Mouse (Mus musculus) left cerebral cortex, adult 11 months (tissue): ENCODE data around the gene Gtpbp1.

Experiments used
- DNase-seq: peaks from one replicate; pipeline ENCODE4 v3.0.0; 2022; ENCODE audit warnings: low spot score

The Gtpbp1 gene

GRCm38 (mm10) chr15:79685141-79685641 lies 5.5 kb upstream of the Gtpbp1 start:
- no peak for DNase-seq

GRCm38 (mm10) chr15:79686046-79686869 lies 4.4 kb upstream of the Gtpbp1 start:
- no peak for DNase-seq

DNA sequence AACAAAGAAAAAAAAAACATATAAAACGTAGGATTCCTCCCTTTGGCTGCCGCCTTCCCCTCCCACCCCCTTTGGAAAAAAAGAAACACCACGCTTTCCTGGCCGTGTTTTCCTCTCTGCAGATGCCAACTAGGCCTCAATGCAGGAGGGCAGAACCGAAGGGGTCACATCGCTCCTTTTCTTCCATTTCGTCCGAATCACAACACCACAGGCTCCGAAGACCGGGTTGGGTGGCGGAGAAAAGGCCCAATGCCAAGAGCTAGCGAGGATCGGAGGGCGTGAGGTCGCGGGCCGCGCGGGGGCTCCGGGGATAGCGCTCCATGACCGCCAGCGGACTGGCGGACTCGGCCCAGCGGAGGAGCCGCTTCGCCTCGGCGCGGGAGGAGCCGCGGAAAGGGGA lies 3.5 kb upstream of the Gtpbp1 start:
- DNase-seq, result no peak

DNA sequence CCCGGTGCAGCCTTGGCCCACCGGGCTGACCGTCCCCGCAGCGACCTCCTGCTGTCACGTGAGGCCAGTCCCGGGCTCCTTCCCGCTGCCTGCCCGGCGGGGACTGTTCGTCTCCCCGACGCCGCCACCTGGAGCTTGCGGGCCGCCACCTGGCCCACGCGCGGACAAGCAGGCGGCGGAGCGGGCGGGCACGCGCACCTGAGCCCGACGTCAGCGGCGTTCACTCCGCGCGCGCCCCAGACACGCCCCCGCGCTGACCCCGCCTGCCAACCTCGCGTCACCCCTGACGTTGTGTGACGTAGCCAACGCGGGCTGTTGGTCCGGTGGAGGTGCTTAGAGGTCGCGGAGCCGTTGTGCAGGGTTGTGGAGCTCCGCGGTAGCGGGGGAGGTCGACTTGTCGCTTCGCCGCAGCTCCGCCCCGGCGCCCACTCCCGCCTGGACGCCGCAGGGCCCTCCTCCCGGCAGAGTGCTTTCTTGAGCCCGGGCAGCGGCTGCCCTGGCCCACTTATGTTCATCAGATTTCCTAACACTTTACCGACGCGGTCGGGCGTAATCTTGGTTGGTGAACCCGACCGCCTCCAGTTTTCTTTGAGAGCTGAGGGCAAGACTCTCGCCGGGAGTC lies 2.9 kb upstream of the Gtpbp1 start, which contains the start of gene Josd1:
Gene Josd1, minus strand, starts transcription at position 274 of the 622 bp plus-strand sequence.
- peak; percentile 91 for DNase-seq

- DNase-seq, result no peak
Measured at GRCm38 (mm10) chr15:79688268-79688956, 2.2 kb upstream of the Gtpbp1 start.

DNA sequence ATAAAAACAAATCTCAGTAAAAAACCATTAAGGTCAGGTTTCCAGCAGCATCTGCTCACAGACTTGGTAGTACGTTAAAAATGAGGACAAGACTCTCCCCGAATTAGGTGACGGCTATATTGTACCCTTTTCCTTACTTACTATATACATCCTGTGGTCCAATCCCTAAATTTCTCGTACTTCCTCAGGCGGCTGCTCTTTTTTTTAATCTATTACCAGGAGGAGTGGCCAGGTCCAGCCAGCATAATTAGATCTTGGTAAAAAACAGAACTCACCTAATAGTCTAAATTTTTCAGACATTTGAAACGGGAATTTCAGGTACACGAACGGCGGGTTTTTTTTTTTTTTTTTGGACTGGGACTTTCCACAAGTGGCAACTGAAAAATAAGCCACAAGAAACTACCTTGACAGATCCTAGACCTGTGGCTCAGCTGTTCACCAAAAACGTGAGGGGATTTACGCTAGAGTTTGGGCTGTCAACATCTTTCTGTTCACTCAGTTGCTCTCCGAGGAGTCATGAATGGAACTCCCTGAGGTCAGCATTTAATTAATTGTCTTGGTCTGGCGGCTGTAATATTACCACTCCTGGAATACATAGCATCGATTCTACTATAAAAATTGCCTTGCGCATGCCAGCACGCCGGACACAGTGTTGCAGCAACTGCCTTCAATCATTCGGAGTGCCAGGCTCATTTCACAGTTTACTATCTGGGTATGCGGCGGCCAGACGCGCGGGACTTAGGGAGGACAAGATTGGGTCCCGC lies 801 bp upstream of the Gtpbp1 start:
- DNase-seq, result no peak

GRCm38 (mm10) chr15:79691023-79691508 lies 421 bp downstream of the Gtpbp1 start:
- no peak for DNase-seq

DNA sequence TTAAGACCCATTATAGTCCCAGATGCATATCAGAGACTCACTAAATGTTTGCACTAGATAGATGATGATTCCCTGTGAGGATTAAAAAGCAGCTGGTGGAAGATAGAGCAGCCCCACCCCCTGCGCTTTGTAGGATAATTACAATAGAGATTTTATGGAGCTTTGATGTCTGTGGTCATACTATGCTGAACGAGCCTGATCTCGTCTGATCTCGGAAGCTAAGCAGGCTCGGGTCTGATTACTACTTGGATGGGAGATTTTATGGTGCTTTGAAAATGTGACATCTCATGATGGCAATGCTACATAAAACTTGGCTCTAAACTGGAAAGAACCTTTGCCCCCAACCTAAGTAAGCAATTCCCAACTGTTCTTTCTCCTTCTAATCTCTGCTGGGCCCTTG lies 1.7 kb downstream of the Gtpbp1 start:
- no peak for DNase-seq

- no peak for DNase-seq
Measured at GRCm38 (mm10) chr15:79693740-79694139, 3.1 kb downstream of the Gtpbp1 start.

GRCm38 (mm10) chr15:79694512-79694911 lies 3.9 kb downstream of the Gtpbp1 start:
- DNase-seq, result no peak

DNA sequence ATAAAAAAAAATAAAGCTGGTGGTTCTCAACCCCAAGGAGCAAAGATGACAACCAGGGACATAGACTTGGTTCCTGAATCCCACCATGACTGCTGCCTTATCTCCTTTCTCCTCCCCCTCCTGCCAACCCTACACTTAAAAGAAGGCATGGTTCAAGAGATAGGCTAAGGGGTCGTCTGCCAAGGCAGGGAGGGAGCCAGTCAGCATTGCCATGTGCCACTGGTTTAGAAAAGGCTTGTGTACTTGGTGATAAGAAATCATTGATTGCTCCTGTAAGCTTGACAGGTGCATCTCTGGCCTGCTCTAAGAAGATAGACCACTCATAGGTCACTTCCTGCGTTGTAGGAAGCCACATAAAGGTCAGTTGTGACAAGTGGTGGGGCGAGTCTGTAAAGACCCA lies 4.9 kb downstream of the Gtpbp1 start:
- DNase-seq, result no peak

- no peak for DNase-seq
Measured at GRCm38 (mm10) chr15:79696508-79696907, 5.9 kb downstream of the Gtpbp1 start.

DNA sequence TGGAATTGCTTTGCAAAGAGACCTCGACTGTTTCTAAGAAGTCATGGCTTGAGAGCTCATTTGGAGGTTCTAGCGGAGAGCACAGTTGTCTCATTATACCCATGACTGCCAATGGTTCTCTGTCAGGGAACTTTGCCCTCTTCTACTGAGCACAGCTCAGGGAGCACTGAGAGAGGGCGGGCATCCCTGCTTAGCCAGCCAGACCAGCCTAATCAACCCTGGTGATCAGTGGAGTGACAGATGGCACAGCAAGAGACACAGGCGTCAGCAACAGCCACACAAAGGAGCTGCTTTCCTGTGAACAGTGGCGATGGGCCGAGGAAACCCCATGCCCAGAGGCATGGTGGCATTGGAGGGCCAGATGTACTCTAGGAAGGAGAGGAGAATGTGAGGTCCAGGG lies 6.4 kb downstream of the Gtpbp1 start:
- DNase-seq, result no peak

DNA sequence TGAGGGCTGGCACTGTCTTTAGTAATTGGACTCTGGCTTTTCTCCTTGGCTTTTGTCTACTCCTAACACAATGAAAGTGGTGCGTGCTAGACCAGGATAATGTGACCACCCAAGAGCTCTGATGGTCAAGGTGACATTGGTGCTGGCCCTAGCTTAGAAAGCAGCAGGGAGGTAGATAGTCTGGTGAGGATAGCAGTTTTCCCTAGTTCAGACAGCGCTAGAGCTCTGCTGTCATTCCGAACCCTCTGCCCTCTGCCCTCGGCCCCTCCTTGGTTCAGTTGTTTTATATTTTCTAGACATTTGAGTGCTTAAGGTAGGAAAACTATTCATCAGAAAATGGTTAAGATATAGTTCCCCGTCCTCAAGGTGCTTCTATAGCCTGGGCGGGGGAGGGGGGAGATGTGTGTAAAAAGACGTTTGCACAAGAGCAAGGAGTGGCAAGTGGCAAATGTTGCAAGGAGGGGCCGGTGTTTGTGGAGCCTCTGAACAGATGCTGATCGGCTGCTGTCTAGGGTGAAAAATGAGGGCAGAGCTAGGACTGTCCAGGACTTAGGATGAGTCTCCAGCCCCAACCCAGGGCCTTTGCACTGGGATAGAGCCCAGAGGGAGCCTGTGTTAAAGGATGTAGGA lies 7.0 kb downstream of the Gtpbp1 start:
- DNase-seq, result no peak

DNA sequence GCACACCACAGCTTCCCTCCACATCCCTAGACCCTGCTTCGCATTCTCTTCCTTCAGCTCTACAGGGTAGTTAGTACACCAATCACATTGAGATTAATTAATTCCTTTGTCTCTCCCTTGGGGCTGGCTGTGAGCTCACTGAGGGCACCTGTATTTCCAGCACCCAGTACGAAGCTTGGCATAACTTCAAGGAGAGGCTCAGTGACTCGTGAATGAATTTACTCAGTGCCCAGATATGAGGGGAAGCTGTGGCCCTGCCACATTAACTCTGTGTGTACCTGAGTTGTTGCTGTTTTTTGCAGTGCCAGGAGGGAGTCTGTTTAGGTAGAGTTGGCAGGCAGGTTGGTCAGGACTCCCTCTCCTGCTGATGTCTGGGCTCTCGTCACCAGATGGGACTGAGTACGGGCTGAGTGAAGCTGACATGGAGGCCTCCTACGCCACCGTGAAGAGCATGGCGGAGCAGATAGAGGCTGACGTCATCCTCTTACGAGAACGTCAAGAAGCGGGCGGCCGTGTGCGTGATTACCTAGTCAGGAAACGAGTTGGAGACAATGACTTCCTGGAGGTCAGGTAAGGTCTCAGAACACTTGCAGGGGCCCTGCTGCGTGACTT lies 16.1 kb downstream of the Gtpbp1 start:
- DNase-seq, result no peak

DNA sequence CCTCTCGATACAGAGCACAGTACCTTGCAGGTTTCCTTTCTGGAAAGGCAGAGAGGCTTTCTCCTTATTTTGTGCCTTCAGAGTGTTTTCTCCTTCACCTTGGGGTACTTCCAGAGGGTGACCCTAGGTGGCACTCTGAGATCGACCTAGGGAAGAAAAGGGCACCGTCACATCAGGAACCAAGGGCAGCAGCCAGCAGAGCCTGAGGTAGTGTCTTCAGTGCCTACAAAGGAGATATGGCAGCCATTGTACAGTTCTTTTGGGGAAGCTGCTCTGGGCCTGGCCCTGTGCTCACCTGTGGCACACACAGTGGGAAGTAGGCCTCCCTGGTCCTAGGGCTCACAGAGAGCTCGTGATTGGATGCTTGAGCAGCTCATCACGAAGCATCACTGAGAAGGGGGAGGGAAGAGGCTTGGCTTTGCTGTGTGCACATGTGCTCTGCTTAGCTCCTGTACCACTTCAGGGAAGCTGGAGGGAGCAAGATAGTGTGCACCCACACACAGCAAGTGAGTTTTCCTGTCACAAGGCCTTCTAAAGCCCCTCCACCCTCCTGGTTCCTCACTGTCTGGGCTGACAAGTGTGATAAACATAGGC lies 17.7 kb downstream of the Gtpbp1 start:
- no peak for DNase-seq

DNA sequence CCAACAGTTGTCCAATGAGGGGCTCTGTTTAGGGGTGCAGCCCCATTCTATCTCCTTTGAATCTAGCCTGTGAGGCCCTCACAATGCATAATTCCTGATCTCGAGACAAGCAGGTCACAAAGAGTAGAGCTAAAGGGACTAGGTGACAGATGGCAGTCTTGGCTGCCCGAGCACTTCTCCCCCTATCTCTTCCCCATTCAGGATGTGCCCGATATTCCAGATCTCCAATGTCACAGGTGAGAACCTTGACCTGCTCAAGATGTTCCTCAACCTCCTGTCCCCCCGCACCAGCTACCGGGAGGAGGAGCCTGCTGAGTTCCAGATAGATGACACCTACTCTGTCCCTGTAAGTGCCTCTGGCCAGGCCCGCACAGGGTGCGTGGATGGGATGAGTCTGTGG lies 25.0 kb downstream of the Gtpbp1 start:
- no peak for DNase-seq

GRCm38 (mm10) chr15:79716710-79717109 lies 26.1 kb downstream of the Gtpbp1 start:
- DNase-seq, result no peak

DNA sequence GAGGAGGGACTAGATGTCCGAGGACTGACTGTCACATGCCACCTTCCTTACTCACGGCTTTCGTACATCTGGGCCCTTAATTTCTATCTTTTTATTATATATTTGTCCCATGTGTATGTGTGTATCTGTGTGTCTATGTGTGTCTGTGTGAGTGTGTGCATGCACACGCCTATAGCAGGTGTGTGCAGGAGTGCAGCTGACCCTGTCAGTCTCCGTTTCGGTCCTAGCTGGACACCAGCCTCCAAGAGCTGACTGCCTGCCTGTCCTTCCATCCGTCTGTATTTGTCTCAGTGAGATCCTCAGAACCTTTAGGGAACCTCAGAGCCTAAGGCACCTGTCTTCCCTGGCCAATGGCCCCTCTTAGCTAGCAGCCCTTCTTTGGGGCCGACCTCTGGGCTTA lies 29.6 kb downstream of the Gtpbp1 start:
- DNase-seq, result no peak

DNA sequence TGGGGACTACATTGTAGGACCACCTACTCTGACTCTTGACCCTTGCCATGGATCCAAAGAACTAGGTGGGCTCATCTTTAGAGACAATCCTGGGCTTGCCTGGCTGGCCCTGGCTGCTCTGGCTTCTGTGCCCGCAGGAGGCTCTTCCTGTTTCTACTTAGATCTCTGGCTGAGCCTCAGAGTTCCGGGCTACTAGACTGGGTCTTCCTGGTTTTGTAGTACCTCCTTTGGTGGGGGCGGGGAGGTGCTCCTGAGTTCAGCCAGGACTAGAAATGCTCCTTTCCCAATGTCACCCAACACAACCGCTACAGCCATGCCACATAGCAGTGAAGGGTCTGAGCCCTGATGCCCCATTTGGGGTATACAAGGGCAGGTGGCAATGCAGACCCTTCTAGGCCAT lies 30.2 kb downstream of the Gtpbp1 start:
- DNase-seq, result no peak

DNA sequence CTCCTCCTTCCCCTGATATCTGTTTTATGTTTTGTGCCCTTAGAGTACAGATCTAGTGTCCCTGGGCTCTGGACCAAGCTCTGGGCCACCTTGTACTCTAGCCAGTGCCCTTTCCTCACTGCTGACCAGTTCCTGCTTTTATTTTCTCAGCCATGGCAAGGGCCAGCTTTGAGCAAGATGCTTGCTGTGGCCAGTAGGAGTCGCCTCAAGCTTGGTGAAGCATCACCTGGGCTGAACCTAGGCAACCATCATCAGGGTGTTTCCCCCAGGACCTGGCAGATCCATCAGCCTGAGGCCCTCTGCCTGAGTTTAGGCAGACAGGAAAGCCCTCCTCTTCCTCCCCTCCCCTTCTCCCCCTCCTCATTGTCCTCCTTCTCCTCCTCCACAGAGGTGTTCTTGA lies 32.8 kb downstream of the Gtpbp1 start:
- DNase-seq, result no peak
